Mouse (Mus musculus): ENCODE results near the gene Cdk19. TPM values are rescaled to one million over a fixed set of nuclear protein-coding genes. Genes with fewer than 3 reads are reported as not detected.

Gene Cdk19
- polyA plus RNA-seq, 1 experiment = 4.8 TPM

GRCm38 (mm10) chr10:40364642-40365361, 25.4 kb downstream of the Cdk19 start:
- no peaks in the 10 kb centered on the region for H3K27me3 ChIP-seq (replicated peaks)
- TF ChIP-seq GATA1 (IDR thresholded peaks at IDR 0.05; ENCODE audit: borderline replicate concordance, low read length) (no peak), FLI1 (IDR thresholded peaks at IDR 0.05; ENCODE audit: low read length) (no peak)
- H3K4me3 ChIP-seq (replicated peaks) = no peak overlapping the region
- H3K4me1 ChIP-seq = peaks cover 70% of the 10 kb centered on the region
- no peaks in the 10 kb centered on the region for H3K9me3 ChIP-seq
- peaks cover 9% of the 10 kb centered on the region for H3K36me3 ChIP-seq (replicated peaks; ENCODE audit: low read length)

- H3K36me3 ChIP-seq (replicated peaks; ENCODE audit: low read length) = peaks cover 9% of the 10 kb centered on the region
- H3K27me3 ChIP-seq (replicated peaks) = no peaks in the 10 kb centered on the region
- H3K9me3 ChIP-seq = no peaks in the 10 kb centered on the region
- no peak for TF ChIP-seq FLI1 (IDR thresholded peaks at IDR 0.05; ENCODE audit: low read length)
- TF ChIP-seq GATA1 (IDR thresholded peaks at IDR 0.05; ENCODE audit: borderline replicate concordance, low read length) = no peak
- peaks cover 76% of the 10 kb centered on the region for H3K4me1 ChIP-seq
- H3K4me3 ChIP-seq (replicated peaks) = no peak overlapping the region
These were observed 26.6 kb downstream of the Cdk19 start for GRCm38 (mm10) chr10:40365991-40366390.

GRCm38 (mm10) chr10:40368516-40368915, 29.2 kb downstream of the Cdk19 start:
- no peaks in the 10 kb centered on the region for H3K9me3 ChIP-seq
- H3K4me3 ChIP-seq (replicated peaks) = peak overlapping the region; percentile 24
- H3K36me3 ChIP-seq (replicated peaks; ENCODE audit: low read length) = peaks cover 9% of the 10 kb centered on the region
- H3K4me1 ChIP-seq = peaks cover 78% of the 10 kb centered on the region
- no peak for TF ChIP-seq FLI1 (IDR thresholded peaks at IDR 0.05; ENCODE audit: low read length)
- no peak for TF ChIP-seq GATA1 (IDR thresholded peaks at IDR 0.05; ENCODE audit: borderline replicate concordance, low read length)
- H3K27me3 ChIP-seq (replicated peaks) = no peaks in the 10 kb centered on the region

GRCm38 (mm10) chr10:40370156-40370555, 30.8 kb downstream of the Cdk19 start:
- Histone ChIP-seq H3K9me3 (no peaks in the 10 kb centered on the region), H3K27me3 (replicated peaks) (no peaks in the 10 kb centered on the region), H3K36me3 (replicated peaks; ENCODE audit: low read length) (peaks cover 6% of the 10 kb centered on the region), H3K4me3 (replicated peaks) (no peak overlapping the region), H3K4me1 (peaks cover 77% of the 10 kb centered on the region)
- TF ChIP-seq FLI1 (IDR thresholded peaks at IDR 0.05; ENCODE audit: low read length) = no peak
- TF ChIP-seq GATA1 (IDR thresholded peaks at IDR 0.05; ENCODE audit: borderline replicate concordance, low read length) = no peak

- Histone ChIP-seq H3K27me3 (replicated peaks) (no peaks in the 10 kb centered on the region), H3K4me3 (replicated peaks) (no peak overlapping the region), H3K4me1 (peaks cover 81% of the 10 kb centered on the region), H3K9me3 (no peaks in the 10 kb centered on the region), H3K36me3 (replicated peaks; ENCODE audit: low read length) (peaks cover 12% of the 10 kb centered on the region)
- no peak for TF ChIP-seq GATA1 (IDR thresholded peaks at IDR 0.05; ENCODE audit: borderline replicate concordance, low read length)
- no peak for TF ChIP-seq FLI1 (IDR thresholded peaks at IDR 0.05; ENCODE audit: low read length)
These were observed 32.0 kb downstream of the Cdk19 start for GRCm38 (mm10) chr10:40371184-40371913.

GRCm38 (mm10) chr10:40371914-40372675, 32.7 kb downstream of the Cdk19 start:
- Histone ChIP-seq H3K27me3 (replicated peaks) (no peaks in the 10 kb centered on the region), H3K9me3 (no peaks in the 10 kb centered on the region), H3K4me3 (replicated peaks) (peak overlapping the region; percentile 89), H3K4me1 (peaks cover 79% of the 10 kb centered on the region), H3K36me3 (replicated peaks; ENCODE audit: low read length) (peaks cover 18% of the 10 kb centered on the region)
- TF ChIP-seq GATA1 (IDR thresholded peaks at IDR 0.05; ENCODE audit: borderline replicate concordance, low read length) = no peak
- no peak for TF ChIP-seq FLI1 (IDR thresholded peaks at IDR 0.05; ENCODE audit: low read length)

- Histone ChIP-seq H3K4me3 (replicated peaks) (no peak overlapping the region), H3K4me1 (peaks cover 75% of the 10 kb centered on the region), H3K36me3 (replicated peaks; ENCODE audit: low read length) (peaks cover 28% of the 10 kb centered on the region), H3K9me3 (peaks cover 4% of the 10 kb centered on the region; the same call in 1 of the 2 replicates), H3K27me3 (replicated peaks) (no peaks in the 10 kb centered on the region)
- TF ChIP-seq FLI1 (IDR thresholded peaks at IDR 0.05; ENCODE audit: low read length) (no peak), GATA1 (IDR thresholded peaks at IDR 0.05; ENCODE audit: borderline replicate concordance, low read length) (no peak)
These were observed 34.4 kb downstream of the Cdk19 start for GRCm38 (mm10) chr10:40373749-40374148.

- TF ChIP-seq FLI1 (IDR thresholded peaks at IDR 0.05; ENCODE audit: low read length) = no peak
- no peak for TF ChIP-seq GATA1 (IDR thresholded peaks at IDR 0.05; ENCODE audit: borderline replicate concordance, low read length)
- Histone ChIP-seq H3K9me3 (peaks cover 4% of the 10 kb centered on the region; the same call in 1 of the 2 replicates), H3K27me3 (replicated peaks) (no peaks in the 10 kb centered on the region), H3K4me1 (peaks cover 75% of the 10 kb centered on the region), H3K4me3 (replicated peaks) (no peak overlapping the region), H3K36me3 (replicated peaks; ENCODE audit: low read length) (peaks cover 29% of the 10 kb centered on the region)
These were observed 35.5 kb downstream of the Cdk19 start for GRCm38 (mm10) chr10:40374828-40375227.

GRCm38 (mm10) chr10:40376286-40376685, 36.9 kb downstream of the Cdk19 start:
- TF ChIP-seq FLI1 (IDR thresholded peaks at IDR 0.05; ENCODE audit: low read length) = no peak
- no peak for TF ChIP-seq GATA1 (IDR thresholded peaks at IDR 0.05; ENCODE audit: borderline replicate concordance, low read length)
- Histone ChIP-seq H3K27me3 (replicated peaks) (no peaks in the 10 kb centered on the region), H3K36me3 (replicated peaks; ENCODE audit: low read length) (peaks cover 29% of the 10 kb centered on the region), H3K4me3 (replicated peaks) (no peak overlapping the region), H3K9me3 (peaks cover 4% of the 10 kb centered on the region; the same call in 1 of the 2 replicates), H3K4me1 (peaks cover 75% of the 10 kb centered on the region)
